Mouse (Mus musculus) B cell, adult 2 months (primary cell): Measurements from ENCODE around the gene Hnrnpll.
A peak's percentile ranks its signal among the peaks of the same experiment; 100 is the strongest.

ENCODE experiments used
- DNase-seq, 2 experiments: peaks; one replicate each; pipeline ENCODE4 v3.0.0; 2022

Hnrnpll gene

DNA sequence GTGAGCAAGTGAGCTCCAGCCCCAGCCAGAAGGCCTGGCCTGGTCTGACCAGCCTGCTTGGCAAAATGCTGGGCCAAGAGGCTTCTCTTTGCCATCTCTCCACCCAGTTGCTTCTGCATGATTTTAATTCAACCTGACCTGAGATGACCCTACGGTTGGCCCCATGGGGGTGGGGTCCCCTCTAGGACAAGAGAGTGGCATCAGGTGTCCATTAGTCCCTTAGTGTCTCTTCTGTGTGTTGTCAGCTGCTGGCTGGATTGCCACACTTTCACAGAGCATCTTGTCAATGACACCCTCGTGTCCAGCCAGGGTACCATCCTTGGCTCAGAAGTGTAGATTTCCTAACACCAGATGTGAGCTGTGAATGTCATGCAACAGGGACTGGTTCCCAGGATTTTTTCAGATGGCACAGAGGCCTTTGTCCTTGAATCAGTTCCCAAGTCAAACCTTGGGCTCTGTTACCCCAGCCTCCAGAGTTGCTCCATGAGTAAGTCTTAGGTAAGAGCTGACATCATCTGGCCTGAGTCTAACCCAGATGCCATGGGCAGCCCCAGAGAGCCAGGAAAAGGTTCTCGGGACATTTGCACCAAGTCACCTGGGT is 66.9 kb downstream of the Hnrnpll start:
- DNase-seq, result no peak

DNA sequence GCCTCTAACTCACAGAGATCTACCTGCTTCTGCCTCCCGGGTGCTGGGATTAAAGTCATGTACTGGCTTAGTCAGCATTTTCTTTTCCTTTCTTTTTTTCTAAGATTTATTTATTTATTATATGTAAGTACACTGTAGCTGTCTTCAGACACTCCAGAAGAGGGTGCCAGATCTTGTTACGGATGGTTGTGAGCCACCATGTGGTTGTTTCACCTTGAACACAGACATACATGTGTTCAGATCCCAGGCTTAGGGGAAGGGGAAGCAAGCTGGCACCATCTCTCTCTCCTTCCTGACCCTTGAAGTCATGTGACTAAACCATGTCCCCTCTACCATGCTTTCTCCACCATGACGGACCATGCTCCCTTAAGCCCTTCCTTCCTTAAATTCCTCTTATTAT is 70.0 kb downstream of the Hnrnpll start:
- no peak for DNase-seq

DNA sequence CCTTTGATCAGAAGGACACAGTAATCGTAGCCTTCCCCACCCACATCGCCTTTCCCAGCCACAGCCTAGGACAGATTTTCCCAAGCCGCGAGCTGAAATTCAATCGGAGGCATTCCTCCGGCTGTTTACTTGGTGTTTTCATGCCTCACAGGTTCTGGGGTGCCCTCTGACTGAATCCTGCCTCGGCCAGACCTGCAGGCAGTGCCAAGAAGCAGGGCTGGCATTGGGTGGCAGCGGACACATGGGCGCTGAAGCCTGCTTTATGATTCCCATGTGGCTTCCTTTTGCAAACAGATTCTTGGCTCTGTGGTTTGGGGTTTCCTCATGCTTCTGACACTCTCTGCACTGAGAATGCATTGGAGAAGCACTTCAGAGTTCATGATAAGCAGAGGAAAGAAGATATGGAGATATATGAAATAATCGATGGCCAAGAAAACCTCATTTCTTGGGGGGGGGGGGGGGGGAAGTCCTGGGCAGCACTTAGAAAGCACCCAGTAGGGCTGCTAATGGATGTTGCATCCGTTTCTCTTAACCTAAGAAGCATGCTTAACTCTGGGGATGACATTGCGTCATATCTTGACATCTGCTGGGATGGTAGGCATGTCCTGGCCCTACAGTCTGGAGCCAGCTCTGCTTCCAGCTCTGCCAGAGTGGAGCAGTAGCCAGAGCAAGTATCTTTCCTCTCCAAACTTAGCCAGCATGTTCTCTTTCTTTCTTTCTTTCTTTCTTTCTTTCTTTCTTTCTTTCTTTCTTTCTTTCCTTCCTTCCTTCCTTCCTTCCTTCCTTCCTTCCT is 70.8 kb downstream of the Hnrnpll start:
- no peak for DNase-seq

DNA sequence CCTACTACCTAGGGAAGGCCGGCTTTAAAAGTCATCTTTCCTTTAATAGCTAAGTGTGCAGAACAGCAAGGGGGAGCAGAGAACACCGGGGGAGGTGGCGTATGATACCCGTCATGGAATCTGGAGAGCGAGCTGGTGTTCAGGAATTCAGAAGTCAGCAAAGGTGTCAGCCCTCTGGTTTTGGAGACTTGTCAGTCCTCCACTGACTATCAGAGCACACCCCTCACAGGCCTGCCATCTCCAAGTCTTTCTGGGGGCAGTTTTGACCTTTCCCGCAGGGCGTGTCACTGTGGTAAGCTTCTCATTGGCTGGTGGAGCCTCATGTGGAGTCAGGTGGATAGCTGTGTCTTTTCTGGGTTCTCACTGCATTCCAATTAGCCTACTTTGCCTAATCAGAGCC is 72.0 kb downstream of the Hnrnpll start:
- DNase-seq, result no peak

DNA sequence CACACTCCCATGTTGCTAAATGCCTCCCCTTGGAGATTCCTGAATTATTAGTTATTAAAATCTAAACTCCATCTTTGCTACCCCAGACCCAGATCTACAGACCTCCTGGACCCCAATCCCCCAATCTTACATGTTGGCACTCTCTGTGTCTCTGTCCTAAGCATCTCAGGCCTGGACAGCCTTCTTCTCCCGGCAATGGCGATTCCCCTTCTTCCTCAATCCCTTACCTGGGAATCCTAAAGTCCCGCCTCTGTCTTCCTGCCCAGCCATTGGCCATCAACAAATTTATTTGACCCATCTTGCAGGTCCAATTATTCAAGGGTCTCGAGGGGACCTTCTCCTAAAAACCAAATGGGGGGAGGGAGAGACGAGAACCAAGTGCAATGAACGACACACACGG is 77.7 kb downstream of the Hnrnpll start:
- no peak for DNase-seq

DNA sequence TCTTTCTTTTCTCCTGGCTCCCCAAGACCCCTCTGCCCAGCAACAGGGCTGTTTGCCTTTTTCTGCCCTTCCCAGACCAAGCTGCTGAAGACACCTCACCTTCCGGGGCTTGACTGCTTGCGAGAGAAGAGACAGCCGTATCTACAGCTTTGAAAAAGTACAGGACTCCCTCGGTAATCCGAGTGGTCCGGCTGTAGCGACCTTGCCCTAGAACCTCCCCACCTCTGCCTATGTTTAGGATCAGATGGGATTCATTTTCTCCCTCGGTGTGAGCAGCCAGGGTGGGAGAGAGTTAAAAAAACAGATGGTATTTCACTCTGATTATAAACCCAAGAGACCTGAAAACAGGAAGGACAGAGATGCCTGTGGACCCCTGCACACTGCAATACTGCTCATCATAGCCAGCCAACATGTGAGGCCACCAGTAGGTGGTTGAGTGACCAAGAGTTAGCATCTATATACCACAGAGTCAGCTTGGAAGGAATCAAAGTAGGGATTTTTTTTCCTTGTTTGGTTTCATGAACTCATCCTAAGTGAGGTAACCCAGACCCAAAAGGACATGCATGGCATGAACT is 79.1 kb downstream of the Hnrnpll start:
- no peak for DNase-seq

DNA sequence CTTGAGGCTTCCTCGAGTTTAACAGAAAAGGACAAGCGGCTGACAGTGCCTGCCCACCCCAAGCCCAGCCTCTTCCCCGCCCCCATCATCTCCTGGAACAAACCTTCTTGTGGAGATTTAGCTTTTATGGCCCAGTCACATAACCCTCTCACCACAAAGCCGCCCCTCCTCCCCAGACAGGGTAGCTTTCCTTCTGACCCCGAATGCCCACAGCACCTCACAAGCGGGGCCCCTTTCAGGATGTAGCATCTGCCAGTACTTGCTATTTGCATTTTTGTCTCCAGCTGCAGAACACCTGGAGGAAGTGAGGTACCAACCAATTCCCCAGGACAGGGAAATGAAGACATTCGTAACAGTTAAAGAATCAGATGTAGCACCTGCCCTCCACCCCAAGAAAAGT is 79.6 kb downstream of the Hnrnpll start:
- peak; percentile 24 to 37 for DNase-seq

DNA sequence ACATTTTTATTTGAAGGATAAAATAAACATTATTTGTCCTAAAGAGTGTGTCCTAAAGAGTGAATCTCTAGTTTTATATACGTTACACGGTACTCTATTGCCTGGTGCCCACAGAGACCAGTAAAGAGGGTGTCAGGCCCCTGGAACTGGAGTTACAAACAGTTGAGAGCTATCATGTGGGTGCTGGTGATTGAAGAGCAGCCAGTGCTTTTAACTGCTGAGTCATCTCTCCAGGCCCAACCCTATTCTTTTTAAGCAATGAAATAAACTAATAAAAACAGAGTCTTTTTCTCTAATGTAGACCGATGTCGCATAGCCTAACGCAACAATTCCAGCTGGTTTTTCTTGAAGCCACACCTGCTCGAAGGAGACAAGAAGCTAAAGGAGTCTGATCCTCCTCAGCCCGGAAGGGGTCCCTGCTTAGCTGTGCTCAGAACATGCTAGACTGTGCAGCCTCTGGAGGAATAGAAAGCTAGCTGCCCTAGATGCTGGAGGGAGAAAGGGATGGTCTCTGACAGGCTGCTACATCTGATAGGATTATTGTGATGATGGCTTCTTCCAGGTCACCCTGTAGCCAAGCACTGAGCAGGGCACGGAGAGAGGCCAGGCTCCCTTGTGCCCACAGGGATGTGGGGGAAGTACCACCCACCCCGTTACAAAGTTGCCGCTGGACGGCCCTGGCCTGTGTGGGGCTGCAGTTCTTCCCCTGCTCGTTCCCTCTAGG is 80.2 kb downstream of the Hnrnpll start:
- no peak for DNase-seq

DNA sequence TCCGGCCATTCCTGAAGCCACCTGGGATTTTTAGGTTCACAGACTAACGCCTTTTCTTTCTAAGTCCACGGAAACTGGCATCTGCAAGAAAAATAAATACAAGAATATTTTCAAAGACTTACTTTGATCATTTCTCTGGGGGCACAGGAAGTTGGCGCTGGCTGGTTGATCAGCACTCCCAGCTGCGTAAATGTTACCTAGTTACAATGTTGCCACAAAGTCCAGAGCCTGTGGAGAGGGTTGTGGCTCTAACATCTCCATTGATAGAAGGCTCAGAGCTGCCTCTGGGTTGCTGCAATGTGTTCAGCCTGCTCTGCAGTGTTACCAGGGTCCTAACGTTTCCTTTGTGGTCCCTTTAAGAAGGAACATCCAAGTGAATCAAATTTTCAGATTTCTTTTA is 80.8 kb downstream of the Hnrnpll start:
- DNase-seq, result no peak

DNA sequence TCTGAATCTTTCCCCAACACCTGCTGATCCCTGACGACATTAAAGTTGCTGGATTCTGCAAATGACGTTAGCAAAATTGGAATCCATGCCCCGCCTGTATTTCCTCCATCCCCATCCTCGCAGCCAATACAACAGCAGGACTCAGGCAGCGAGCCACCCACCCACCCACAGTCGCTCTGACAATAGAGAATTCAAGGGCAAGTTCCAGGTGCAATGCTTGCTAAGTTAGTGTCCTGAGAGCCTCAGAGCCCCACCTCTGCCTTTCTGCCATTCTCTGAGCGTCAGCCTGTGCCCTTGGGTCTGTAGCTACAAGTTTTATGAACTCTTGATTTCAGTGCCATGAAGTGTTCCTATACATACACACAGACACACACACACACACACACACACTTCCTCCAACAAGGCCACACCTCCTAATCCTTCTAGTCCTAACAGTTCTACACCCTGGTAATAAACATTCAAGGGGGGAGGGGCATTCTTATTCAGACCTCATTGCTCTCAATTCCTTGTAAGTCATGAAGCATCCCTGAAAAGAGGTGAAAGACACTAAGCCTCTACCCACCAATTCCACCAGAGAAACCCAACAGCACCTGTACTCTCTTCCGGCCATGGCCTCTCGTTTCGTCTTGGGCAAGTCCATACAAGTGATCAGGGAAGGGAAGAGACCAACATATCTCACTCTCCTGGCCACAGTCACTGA is 81.6 kb downstream of the Hnrnpll start:
- DNase-seq, result no peak
